Mouse (Mus musculus): ENCODE results near the gene Mrps18b. TPM values are rescaled to one million over a fixed set of nuclear protein-coding genes. Genes with fewer than 3 reads are reported as not detected.

Gene Mrps18b
- polyA plus RNA-seq, 1 experiment from 2014 or later: 89.1 TPM

GRCm38 (mm10) chr17:35874721-35875120, 41.5 kb downstream of the Mrps18b start:
- DNase-seq (no peak), ATAC-seq (ENCODE audit: insufficient read depth) (no peak)
- Histone ChIP-seq H3K4me1 (ENCODE audit: insufficient read depth) (peaks cover 5% of the 10 kb centered on the region; the same call in 1 of the 2 replicates), H3K27ac (ENCODE audit: low read depth) (no peak overlapping the region), H3K9ac (no peak overlapping the region), H3K27me3 (ENCODE audit: insufficient read depth, low read length) (no peaks in the 10 kb centered on the region), H3K4me3 (ENCODE audit: low read depth, low read length) (no peak overlapping the region), H3K36me3 (ENCODE audit: insufficient read depth) (peaks cover 46% of the 10 kb centered on the region), H3K4me2 (no peak overlapping the region), H3K9me3 (ENCODE audit: low read depth, low read length) (no peaks in the 10 kb centered on the region)
- no peak for TF ChIP-seq CTCF (IDR thresholded peaks at IDR 0.05; ENCODE audit: low read depth)
- 86% methylated on average over 6 of the region's 6 CpGs for WGBS

GRCm38 (mm10) chr17:35873774-35874519, 42.2 kb downstream of the Mrps18b start:
- peak; percentile 15; the same call in 1 of the 2 replicates for ATAC-seq (ENCODE audit: insufficient read depth)
- H3K4me3 ChIP-seq (ENCODE audit: low read depth, low read length): no peak overlapping the region
- WGBS: 28% methylated on average over 21 of the region's 21 CpGs
- TF ChIP-seq CTCF (IDR thresholded peaks at IDR 0.05; ENCODE audit: low read depth): peak; percentile 95
- H3K9ac ChIP-seq: no peak overlapping the region
- H3K27ac ChIP-seq (ENCODE audit: low read depth): 0 out of 2 replicates have a peak overlapping the region, but pooled peaks have one; percentile 13
- H3K27me3 ChIP-seq (ENCODE audit: insufficient read depth, low read length): no peaks in the 10 kb centered on the region
- DNase-seq: peak; percentile 91
- peaks cover 46% of the 10 kb centered on the region for H3K36me3 ChIP-seq (ENCODE audit: insufficient read depth)
- H3K4me2 ChIP-seq: peak overlapping the region; percentile 46
- H3K4me1 ChIP-seq (ENCODE audit: insufficient read depth): peaks cover 7% of the 10 kb centered on the region; the same call in 1 of the 2 replicates
- no peaks in the 10 kb centered on the region for H3K9me3 ChIP-seq (ENCODE audit: low read depth, low read length)

DNA sequence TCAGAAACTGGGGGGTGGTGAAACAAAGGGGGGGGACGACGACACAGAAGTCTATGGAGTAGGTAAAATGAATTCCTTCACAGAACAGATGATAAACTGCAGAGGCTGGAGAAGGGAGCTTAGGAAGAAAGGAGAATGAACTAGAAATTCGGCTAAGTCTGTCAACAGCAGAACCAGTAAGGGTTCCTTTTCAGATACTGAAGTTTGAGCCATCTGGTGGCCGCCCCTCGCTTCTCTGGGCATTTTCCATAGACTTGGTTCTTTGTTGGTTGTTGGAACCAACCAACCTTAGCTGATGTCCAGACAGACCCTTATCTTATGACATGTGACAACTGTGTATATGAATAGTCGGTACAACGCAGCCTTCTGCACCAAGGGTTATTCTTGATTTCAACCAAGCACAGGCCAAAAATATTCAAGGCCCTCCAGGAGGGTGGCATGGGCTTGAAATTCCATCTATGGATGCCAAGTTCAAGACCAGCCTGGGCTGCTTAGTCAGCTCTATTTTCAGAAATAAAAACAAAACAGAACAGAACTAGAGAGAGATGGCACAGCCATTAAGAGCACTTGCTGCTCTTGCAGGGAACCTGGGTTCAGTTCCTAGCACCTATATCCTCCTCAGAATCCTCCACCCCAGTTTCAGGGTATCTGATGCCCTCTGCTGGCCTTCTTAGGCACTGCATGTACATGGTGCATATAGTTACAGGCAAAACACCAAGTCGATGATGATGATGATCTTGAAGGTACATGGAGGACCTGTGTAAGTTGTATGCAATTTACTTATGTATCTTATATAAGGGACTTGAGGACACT, 45.1 kb downstream of the Mrps18b start:
- 62% methylated on average over 8 of the region's 8 CpGs for WGBS
- Histone ChIP-seq H3K4me2 (peak overlapping the region; percentile 98), H3K4me1 (ENCODE audit: insufficient read depth) (peaks cover 12% of the 10 kb centered on the region)

GRCm38 (mm10) chr17:35870151-35870883, 45.9 kb downstream of the Mrps18b start:
- DNase-seq: peak; percentile 72

More for the DNA sequence above, 45.1 kb downstream of the Mrps18b start:
- DNase-seq (peak; percentile 61), ATAC-seq (ENCODE audit: insufficient read depth) (no peak)
- Histone ChIP-seq H3K27me3 (ENCODE audit: insufficient read depth, low read length) (no peaks in the 10 kb centered on the region), H3K36me3 (ENCODE audit: insufficient read depth) (peaks cover 36% of the 10 kb centered on the region), H3K9me3 (ENCODE audit: low read depth, low read length) (no peaks in the 10 kb centered on the region), H3K9ac (0 out of 2 replicates have a peak overlapping the region, but pooled peaks have one; percentile 80), H3K4me3 (ENCODE audit: low read depth, low read length) (peak overlapping the region; percentile 68), H3K27ac (ENCODE audit: low read depth) (peak overlapping the region; percentile 74; the same call in 1 of the 2 replicates)
- TF ChIP-seq CTCF (IDR thresholded peaks at IDR 0.05; ENCODE audit: low read depth): peak; percentile 64

GRCm38 (mm10) chr17:35869346-35870067, 46.7 kb downstream of the Mrps18b start:
- Histone ChIP-seq H3K9ac (peak overlapping the region; percentile 80), H3K4me2 (peak overlapping the region; percentile 98), H3K36me3 (ENCODE audit: insufficient read depth) (peaks cover 23% of the 10 kb centered on the region), H3K27me3 (ENCODE audit: insufficient read depth, low read length) (no peaks in the 10 kb centered on the region), H3K27ac (ENCODE audit: low read depth) (peak overlapping the region; percentile 98), H3K4me3 (ENCODE audit: low read depth, low read length) (peak overlapping the region; percentile 68), H3K4me1 (ENCODE audit: insufficient read depth) (peaks cover 15% of the 10 kb centered on the region), H3K9me3 (ENCODE audit: low read depth, low read length) (no peaks in the 10 kb centered on the region)
- 2% methylated on average over 7 of the region's 7 CpGs for WGBS
- ATAC-seq (ENCODE audit: insufficient read depth) (no peak), DNase-seq (peak; percentile 67)
- no peak for TF ChIP-seq CTCF (IDR thresholded peaks at IDR 0.05; ENCODE audit: low read depth)

More at GRCm38 (mm10) chr17:35870151-35870883, 45.9 kb downstream of the Mrps18b start:
- Histone ChIP-seq H3K36me3 (ENCODE audit: insufficient read depth) (peaks cover 31% of the 10 kb centered on the region), H3K4me2 (peak overlapping the region; percentile 98), H3K4me1 (ENCODE audit: insufficient read depth) (peaks cover 12% of the 10 kb centered on the region), H3K9me3 (ENCODE audit: low read depth, low read length) (no peaks in the 10 kb centered on the region), H3K27ac (ENCODE audit: low read depth) (peak overlapping the region; percentile 98), H3K4me3 (ENCODE audit: low read depth, low read length) (peak overlapping the region; percentile 68), H3K9ac (peak overlapping the region; percentile 80), H3K27me3 (ENCODE audit: insufficient read depth, low read length) (no peaks in the 10 kb centered on the region)
- peak; percentile 29; the same call in 1 of the 2 replicates for ATAC-seq (ENCODE audit: insufficient read depth)
- TF ChIP-seq CTCF (IDR thresholded peaks at IDR 0.05; ENCODE audit: low read depth): no peak
- 34% methylated on average over 9 of the region's 9 CpGs for WGBS

DNA sequence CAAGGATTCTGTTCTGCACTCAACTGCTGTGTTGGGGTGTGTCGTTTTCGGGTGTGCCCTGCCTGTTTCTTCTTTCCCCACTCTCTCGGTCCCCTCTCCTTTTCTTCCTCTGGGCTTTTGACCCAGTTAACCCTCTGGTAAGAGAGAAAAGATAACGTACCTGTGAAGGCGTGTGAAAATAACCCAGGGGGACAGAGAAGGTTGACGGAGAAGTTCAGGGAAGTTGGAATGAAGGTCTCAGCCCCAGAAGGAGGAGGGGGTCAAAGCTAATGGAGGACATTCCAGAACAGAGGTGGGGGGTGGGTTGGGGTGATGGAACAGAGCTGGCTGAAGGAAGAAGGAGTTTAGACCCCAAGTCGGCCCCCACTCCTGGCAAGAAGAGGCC, 47.2 kb downstream of the Mrps18b start:
- peaks cover 15% of the 10 kb centered on the region for H3K4me1 ChIP-seq (ENCODE audit: insufficient read depth)

More for the DNA sequence above, 47.2 kb downstream of the Mrps18b start:
- Histone ChIP-seq H3K9ac (peak overlapping the region; percentile 80), H3K4me2 (peak overlapping the region; percentile 98), H3K4me3 (ENCODE audit: low read depth, low read length) (peak overlapping the region; percentile 68), H3K27me3 (ENCODE audit: insufficient read depth, low read length) (no peaks in the 10 kb centered on the region), H3K9me3 (ENCODE audit: low read depth, low read length) (no peaks in the 10 kb centered on the region), H3K36me3 (ENCODE audit: insufficient read depth) (peaks cover 18% of the 10 kb centered on the region; the same call in 1 of the 2 replicates), H3K27ac (ENCODE audit: low read depth) (peak overlapping the region; percentile 98)
- 2% methylated on average over 7 of the region's 7 CpGs for WGBS
- no peak for TF ChIP-seq CTCF (IDR thresholded peaks at IDR 0.05; ENCODE audit: low read depth)
- ATAC-seq (ENCODE audit: insufficient read depth): no peak
- no peak for DNase-seq

Data from lung, embryonic 14.5 days (tissue).